8 mouse cellular contexts compared by ENCODE assay signal in the genomic region with DNA sequence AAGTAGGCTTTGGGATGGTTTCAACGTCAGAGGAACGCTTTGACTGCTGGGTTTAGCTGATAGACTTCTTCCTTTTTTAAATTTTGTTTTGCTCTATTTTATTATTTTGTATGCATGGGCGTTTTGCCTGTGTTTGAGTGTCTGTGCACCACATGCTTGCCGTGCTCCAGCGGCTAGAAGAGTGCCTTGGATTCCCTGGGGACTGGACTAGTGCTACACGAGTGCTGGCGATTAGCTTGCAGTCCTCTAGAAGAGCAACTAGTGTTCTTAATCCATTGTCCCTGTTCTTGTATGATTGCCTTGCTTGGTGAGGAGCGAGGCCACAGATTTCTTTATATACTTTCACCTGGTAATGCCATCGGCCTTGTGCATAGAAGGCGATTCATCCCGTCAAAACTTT.
DNase-seq lines count a peak whose midpoint lies in the region; ATAC-seq and TF ChIP-seq lines count a peak whose summit lies in the region.
"Had no signal": no experiment of that assay in that cellular context is flagged by ENCODE, and none has a peak within 500 bp of the region (broad histone marks: within the 10 kb centered on the region; RNA-seq: fewer than 3 reads in every experiment).

No protein-coding gene starts in this region.

- no peak overlapping the region for H3K4me2 ChIP-seq in limb, embryonic 12.5 days
- H3K4me2 ChIP-seq in heart, embryonic 13.5 days: no peak overlapping the region
- H3K4me2 ChIP-seq in midbrain, postnatal 0 days (ENCODE audit: low read depth, low read length, poor library complexity, severe bottlenecking): no peak overlapping the region

- H3K9me3 ChIP-seq in limb, embryonic 12.5 days: no peaks in the 10 kb centered on the region
- no peaks in the 10 kb centered on the region for H3K9me3 ChIP-seq in limb, embryonic 10.5 days (replicated peaks)
- no peaks in the 10 kb centered on the region for H3K9me3 ChIP-seq in heart, embryonic 13.5 days
- H3K9me3 ChIP-seq in midbrain, postnatal 0 days (ENCODE audit: low read length): no peaks in the 10 kb centered on the region

- H3K27me3 ChIP-seq in limb, embryonic 12.5 days: no peaks in the 10 kb centered on the region
- no peaks in the 10 kb centered on the region for H3K27me3 ChIP-seq in limb, embryonic 10.5 days (ENCODE audit: low read depth, poor library complexity, severe bottlenecking)
- H3K27me3 ChIP-seq in heart, embryonic 13.5 days (replicated peaks): no peaks in the 10 kb centered on the region
- no peaks in the 10 kb centered on the region for H3K27me3 ChIP-seq in midbrain, postnatal 0 days (ENCODE audit: insufficient read depth, low read length)

- no peak for TF ChIP-seq CTCF in midbrain, postnatal 0 days (IDR thresholded peaks at IDR 0.05)

- H3K36me3 ChIP-seq in limb, embryonic 12.5 days: peaks cover 29% of the 10 kb centered on the region
- peaks cover 29% of the 10 kb centered on the region for H3K36me3 ChIP-seq in limb, embryonic 10.5 days
- H3K36me3 ChIP-seq in heart, embryonic 13.5 days: peaks cover 27% of the 10 kb centered on the region
- H3K36me3 ChIP-seq in midbrain, postnatal 0 days (ENCODE audit: insufficient read depth, low read length): no peaks in the 10 kb centered on the region

- no peak overlapping the region for H3K4me3 ChIP-seq in limb, embryonic 12.5 days (replicated peaks)
- no peak overlapping the region for H3K4me3 ChIP-seq in limb, embryonic 10.5 days
- H3K4me3 ChIP-seq in heart, embryonic 13.5 days: no peak overlapping the region
- no peak overlapping the region for H3K4me3 ChIP-seq in midbrain, postnatal 0 days (ENCODE audit: low read depth, low read length)

- H3K9ac ChIP-seq in limb, embryonic 12.5 days (replicated peaks): no peak overlapping the region
- no peak overlapping the region for H3K9ac ChIP-seq in heart, embryonic 13.5 days
- no peak overlapping the region for H3K9ac ChIP-seq in midbrain, postnatal 0 days (replicated peaks; ENCODE audit: low read length, poor library complexity, severe bottlenecking)

- DNase-seq in limb, embryonic 10.5 days (ENCODE audit: low spot score): no peak
- peak; percentile 31 for DNase-seq in embryo, embryonic 9.5 days (ENCODE audit: extremely low spot score)
- no peak for DNase-seq in midbrain, postnatal 0 days (ENCODE audit: low spot score)
- no peak for DNase-seq in frontal cortex, postnatal 36 days (ENCODE audit: low spot score in 2 of 2)
- no peak for DNase-seq in layer of hippocampus, postnatal 25 days (ENCODE audit: extremely low spot score in 1 of 2, low spot score in 1 of 2)
- DNase-seq: gastrocnemius, postnatal 25 days had no signal

- H3K27ac ChIP-seq in limb, embryonic 12.5 days: 0 out of 2 replicates have a peak overlapping the region, but pooled peaks have one; percentile 56
- no peak overlapping the region for H3K27ac ChIP-seq in limb, embryonic 10.5 days
- H3K27ac ChIP-seq in heart, embryonic 13.5 days (replicated peaks): peak overlapping the region; percentile 48
- peak overlapping the region; percentile 43; the same call in 1 of the 2 replicates for H3K27ac ChIP-seq in midbrain, postnatal 0 days (ENCODE audit: low read depth, low read length)

- 57% methylated on average over 11 of the region's 11 CpGs for WGBS in limb, embryonic 12.5 days
- 66% methylated on average over 11 of the region's 11 CpGs for WGBS in limb, embryonic 10.5 days
- WGBS in heart, embryonic 13.5 days: 46% methylated on average over 11 of the region's 11 CpGs
- 45% methylated on average over 11 of the region's 11 CpGs for WGBS in midbrain, postnatal 0 days

- H3K4me1 ChIP-seq in limb, embryonic 12.5 days (replicated peaks): peaks cover 65% of the 10 kb centered on the region
- peaks cover 39% of the 10 kb centered on the region for H3K4me1 ChIP-seq in limb, embryonic 10.5 days
- peaks cover 90% of the 10 kb centered on the region for H3K4me1 ChIP-seq in heart, embryonic 13.5 days
- H3K4me1 ChIP-seq in midbrain, postnatal 0 days (ENCODE audit: insufficient read depth, low read length): peaks cover 13% of the 10 kb centered on the region; the same call in 1 of the 2 replicates

- no peak for ATAC-seq in limb, embryonic 12.5 days (ENCODE audit: insufficient number of reproducible peaks, insufficient read depth, low FRiP score, low TSS enrichment, low read depth)
- ATAC-seq in heart, embryonic 13.5 days (ENCODE audit: extremely low read depth, insufficient number of reproducible peaks, low FRiP score, low TSS enrichment): no peak
- ATAC-seq in midbrain, postnatal 0 days (ENCODE audit: low FRiP score): no peak
